Comparison of ENCODE assay signal across 16 mouse cellular contexts in genomic region chr4:117253218-117254016, GRCm38 (mm10). TPM values are rescaled to one million over a fixed set of nuclear protein-coding genes. Genes with fewer than 3 reads are reported as not detected.
DNase-seq lines count a peak whose midpoint lies in the region; ATAC-seq and TF ChIP-seq lines count a peak whose summit lies in the region.
"Had no signal": no experiment of that assay in that cellular context is flagged by ENCODE, and none has a peak within 500 bp of the region (broad histone marks: within the 10 kb centered on the region; RNA-seq: fewer than 3 reads in every experiment).

No protein-coding gene starts in this region.

- H3K9me3 ChIP-seq in limb, embryonic 14.5 days (ENCODE audit: control insufficient read depth, low read length) = no peaks in the 10 kb centered on the region
- no peaks in the 10 kb centered on the region for H3K9me3 ChIP-seq in forebrain, embryonic 16.5 days (ENCODE audit: control insufficient read depth, low read length)
- H3K9me3 ChIP-seq: limb, embryonic 13.5 days; midbrain, embryonic 10.5 days had no signal

- peak; percentile 56 to 87 for DNase-seq in adrenal gland, adult (ENCODE audit: inconsistent age in 2 of 2, low spot score in 1 of 2)
- DNase-seq in adrenal gland, postnatal 25 days = no peak
- peak; percentile 74 for DNase-seq in liver, adult 2 months (ENCODE audit: extremely low read depth, low read depth, low spot score)
- no peak for DNase-seq in liver
- DNase-seq in limb, embryonic 14.5 days (ENCODE audit: low spot score) = no peak
- DNase-seq: cerebellum, adult 18-20 months; forebrain, postnatal 0 days; layer of hippocampus, postnatal 36 days had no signal

- no peak overlapping the region for H3K4me3 ChIP-seq in liver, adult 2 months (ENCODE audit: insufficient read depth, low read depth, low read length)
- H3K4me3 ChIP-seq in bone marrow macrophage, adult 2 months (ENCODE audit: insufficient read depth, low read length) = 0 out of 2 replicates have a peak overlapping the region, but pooled peaks have one; percentile 14
- no peak overlapping the region for H3K4me3 ChIP-seq in limb, embryonic 14.5 days (replicated peaks; ENCODE audit: low read length)
- H3K4me3 ChIP-seq in forebrain, embryonic 16.5 days (replicated peaks; ENCODE audit: low read length) = no peak overlapping the region

- H3K9ac ChIP-seq in liver, adult 2 months (ENCODE audit: low read depth, low read length) = no peak overlapping the region
- no peak overlapping the region for H3K9ac ChIP-seq in limb, embryonic 14.5 days (ENCODE audit: low read depth, low read length, severe bottlenecking)
- no peak overlapping the region for H3K9ac ChIP-seq in forebrain, embryonic 16.5 days (replicated peaks; ENCODE audit: low read depth, low read length)

- H3K36me3 ChIP-seq in liver, adult 2 months (ENCODE audit: control insufficient read depth, insufficient read depth, low read length) = no peaks in the 10 kb centered on the region
- H3K36me3 ChIP-seq in limb, embryonic 14.5 days (ENCODE audit: control insufficient read depth, insufficient read depth, low read length) = no peaks in the 10 kb centered on the region
- H3K36me3 ChIP-seq in forebrain, embryonic 16.5 days (ENCODE audit: control insufficient read depth, insufficient read depth) = no peaks in the 10 kb centered on the region
- H3K36me3 ChIP-seq: limb, embryonic 13.5 days; midbrain, embryonic 10.5 days had no signal

- 23% methylated on average over 12 of the region's 12 CpGs for WGBS in liver, adult 2 months
- WGBS in limb, embryonic 14.5 days = 55% methylated on average over 12 of the region's 12 CpGs
- 65% methylated on average over 12 of the region's 12 CpGs for WGBS in forebrain, embryonic 16.5 days

- H3K27me3 ChIP-seq in liver, adult 2 months (ENCODE audit: control insufficient read depth, insufficient read depth, low read length) = no peaks in the 10 kb centered on the region
- no peaks in the 10 kb centered on the region for H3K27me3 ChIP-seq in limb, embryonic 14.5 days (ENCODE audit: control insufficient read depth, insufficient read depth, low read length)
- no peaks in the 10 kb centered on the region for H3K27me3 ChIP-seq in forebrain, embryonic 16.5 days (replicated peaks; ENCODE audit: control insufficient read depth, insufficient read depth, low read length)
- H3K27me3 ChIP-seq: limb, embryonic 13.5 days had no signal

- no peak for TF ChIP-seq CTCF in liver, adult 2 months (IDR thresholded peaks at IDR 0.05; ENCODE audit: low read depth, low read length)
- TF ChIP-seq CTCF in bone marrow macrophage, adult 2 months (IDR thresholded peaks at IDR 0.05; ENCODE audit: low read depth, low read length) = no peak

- no peak for ATAC-seq in limb, embryonic 14.5 days (ENCODE audit: low FRiP score, low read depth)
- ATAC-seq in megakaryocyte progenitor cell, adult 5-6 weeks (replicated peaks; ENCODE audit: poor library complexity) = no peak; the same call in 1 of the 2 replicates
- no peak for ATAC-seq in forebrain, embryonic 16.5 days
- ATAC-seq: activated CD4-positive, CD25-positive, alpha-beta regulatory T cell, adult 4 months; forebrain, postnatal 0 days had no signal

- peaks cover 6% of the 10 kb centered on the region; the same call in 1 of the 2 replicates for H3K79me2 ChIP-seq in liver, adult 2 months (ENCODE audit: control insufficient read depth, insufficient read depth, low read length)

- no peak overlapping the region for H3K27ac ChIP-seq in liver, adult 2 months (replicated peaks; ENCODE audit: insufficient read depth, low read depth, low read length)
- peak overlapping the region; percentile 70 for H3K27ac ChIP-seq in bone marrow macrophage, adult 2 months (ENCODE audit: insufficient read depth, low read depth, low read length)
- H3K27ac ChIP-seq in limb, embryonic 14.5 days (replicated peaks; ENCODE audit: low read depth, low read length) = peak overlapping the region; percentile 38; the same call in 1 of the 2 replicates
- H3K27ac ChIP-seq in forebrain, embryonic 16.5 days (ENCODE audit: low read length) = no peak overlapping the region

- peaks cover 17% of the 10 kb centered on the region for H3K4me1 ChIP-seq in liver, adult 2 months (ENCODE audit: control insufficient read depth, insufficient read depth, low read length)
- H3K4me1 ChIP-seq in bone marrow macrophage, adult 2 months (ENCODE audit: control insufficient read depth, insufficient read depth, low read length) = peaks cover 26% of the 10 kb centered on the region
- peaks cover 14% of the 10 kb centered on the region for H3K4me1 ChIP-seq in limb, embryonic 14.5 days (ENCODE audit: control insufficient read depth, insufficient read depth, low read length)
- peaks cover 7% of the 10 kb centered on the region for H3K4me1 ChIP-seq in forebrain, embryonic 16.5 days (replicated peaks; ENCODE audit: control insufficient read depth, insufficient read depth, low read length)

- no peak for TF ChIP-seq POLR2A in liver, adult 2 months (IDR thresholded peaks at IDR 0.05; ENCODE audit: extremely low read depth, insufficient read depth, low read length)
- no peak for TF ChIP-seq POLR2A in bone marrow macrophage, adult 2 months (IDR thresholded peaks at IDR 0.05; ENCODE audit: borderline replicate concordance, low read depth, low read length)
- no peak for TF ChIP-seq POLR2A in limb, embryonic 14.5 days (IDR thresholded peaks at IDR 0.05; ENCODE audit: borderline replicate concordance, extremely low read depth, insufficient read depth, insufficient read length)

- H3K4me2 ChIP-seq in limb, embryonic 14.5 days (replicated peaks; ENCODE audit: low read depth, low read length, severe bottlenecking) = no peak overlapping the region
- H3K4me2 ChIP-seq in forebrain, embryonic 16.5 days (ENCODE audit: low read length) = no peak overlapping the region

RNA-seq across cellular contexts. Expression of gene Armh1, which starts 1.5 kb away (rescaled TPM):
- 4.8 and 4.9 TPM in 2 replicates for total RNA-seq in adrenal gland, postnatal 25 days (2021)
- not detected in 2 replicates for total RNA-seq in liver, adult 2 months (2014; rRNA removed)
- not detected in 2 replicates for polyA plus RNA-seq in liver, adult 2 months (2012; rRNA removed)
- not detected in 2 replicates for polyA plus RNA-seq in bone marrow macrophage, adult 2 months (2012; ENCODE audit: insufficient read depth, insufficient read length, missing spikeins)
- 1.4 and 1.9 TPM in 2 replicates for polyA plus RNA-seq in limb, embryonic 14.5 days (2012; rRNA removed)
- polyA plus RNA-seq in limb, embryonic 14.5 days (2014; fragmentation: Nextera tagmentation; extraction: Ambion mirVana) = 0.40 and 1.3 TPM in 2 replicates
- total RNA-seq in megakaryocyte progenitor cell, adult 5-6 weeks (2015) = not detected in 2 replicates
- not detected in 2 replicates for total RNA-seq in megakaryocyte progenitor cell, adult 5-6 weeks (2017)
- polyA plus RNA-seq in forebrain, embryonic 16.5 days (2015; fragmentation: Nextera tagmentation; extraction: Ambion mirVana) = 0.65 and 0.68 TPM in 2 replicates
- total RNA-seq: gastrocnemius, postnatal 4 days had no signal
- polyA plus RNA-seq: activated CD4-positive, CD25-positive, alpha-beta regulatory T cell, adult 4 months; small intestine, adult 2 months had no signal

RNA-seq across cellular contexts. Expression of gene Tmem53, which starts 1.7 kb away (rescaled TPM):
- 86.4 and 94.3 TPM in 2 replicates for total RNA-seq in adrenal gland, postnatal 25 days (2021)
- 32.1 and 49.6 TPM in 2 replicates for total RNA-seq in liver, adult 2 months (2014; rRNA removed)
- 110 and 121 TPM in 2 replicates for polyA plus RNA-seq in liver, adult 2 months (2012; rRNA removed)
- polyA plus RNA-seq in bone marrow macrophage, adult 2 months (2012; ENCODE audit: insufficient read depth, insufficient read length, missing spikeins) = not detected in 2 replicates
- 7.7 and 11.2 TPM in 2 replicates for polyA plus RNA-seq in limb, embryonic 14.5 days (2012; rRNA removed)
- 10.5 and 12.0 TPM in 2 replicates for polyA plus RNA-seq in limb, embryonic 14.5 days (2014; fragmentation: Nextera tagmentation; extraction: Ambion mirVana)
- total RNA-seq in megakaryocyte progenitor cell, adult 5-6 weeks (2015) = 6.2 and 8.5 TPM in 2 replicates
- total RNA-seq in megakaryocyte progenitor cell, adult 5-6 weeks (2017) = 1.7 and 4.9 TPM in 2 replicates
- polyA plus RNA-seq in forebrain, embryonic 16.5 days (2015; fragmentation: Nextera tagmentation; extraction: Ambion mirVana) = 5.3 and 6.2 TPM in 2 replicates

Comparison
In these comparisons a context has a peak if more than half of its experiments do, and no peak if none do; other contexts are left out.
1. DNase-seq: peak in adrenal gland, adult (2 of 2) and liver, adult 2 months (single experiment); none in adrenal gland, postnatal 25 days (single experiment), liver (single experiment) and limb, embryonic 14.5 days (single experiment).
2. H3K27ac ChIP-seq: peak in bone marrow macrophage, adult 2 months (single experiment) and limb, embryonic 14.5 days (single experiment); none in liver, adult 2 months (single experiment) and forebrain, embryonic 16.5 days (single experiment).